Mouse (Mus musculus) heart, embryonic 16.5 days (tissue): Measurements from ENCODE around the gene Cyfip1. TPM values are rescaled to one million over a fixed set of nuclear protein-coding genes. Genes with fewer than 3 reads are reported as not detected.
A peak's percentile ranks its signal among the peaks of the same experiment; 100 is the strongest.

ENCODE experiments used
- ATAC-seq: fragments of 200-750 bp; cut with Nextera tagmentation; replicated peaks from 2 replicates; pipeline ENCODE4 v1.8.0; 2017; ENCODE audit warnings: moderate number of reproducible peaks; ENCODE audit not compliant: insufficient read depth, low FRiP score; ENCODE audit errors: extremely low read depth
- H3K27ac ChIP-seq: fragments of 300-500 bp; sonication (generic); 2 replicates; pipeline ENCODE4 v1.5.1; 2014; ENCODE audit warnings: mild to moderate bottlenecking, low read length, control low read depth, moderate library complexity
- H3K27me3 ChIP-seq: fragments of 300-500 bp; sonication (generic); 2 replicates; pipeline ENCODE4 v1.6.1; 2014; ENCODE audit warnings: low read length, mixed read lengths; ENCODE audit not compliant: control insufficient read depth, insufficient read depth
- H3K36me3 ChIP-seq: fragments of 300-500 bp; sonication (generic); 2 replicates; pipeline ENCODE4 v1.6.1; 2014; ENCODE audit not compliant: control insufficient read depth, insufficient read depth
- H3K4me1 ChIP-seq: fragments of 300-500 bp; sonication (generic); 2 replicates; pipeline ENCODE4 v1.6.1; 2014; ENCODE audit warnings: low read length, mixed read lengths; ENCODE audit not compliant: control insufficient read depth, insufficient read depth
- H3K4me2 ChIP-seq: fragments of 300-500 bp; sonication (generic); 2 replicates; pipeline ENCODE4 v1.6.1; 2014; ENCODE audit warnings: low read depth, mild to moderate bottlenecking, control low read depth, low read length
- H3K4me3 ChIP-seq: fragments of 300-500 bp; sonication (generic); 2 replicates; pipeline ENCODE4 v1.5.1; 2014; ENCODE audit warnings: mild to moderate bottlenecking, control low read depth, low read length
- H3K9ac ChIP-seq: fragments of 300-500 bp; sonication (generic); 2 replicates; pipeline ENCODE4 v1.6.1; 2014; ENCODE audit warnings: low read length, control low read depth
- H3K9me3 ChIP-seq: fragments of 300-500 bp; sonication (generic); replicated peaks from 2 replicates; pipeline ENCODE4 v1.6.1; 2016; ENCODE audit warnings: low read length; ENCODE audit not compliant: control insufficient read depth
- WGBS: fragments of 180-500 bp; shearing (Covaris S2); extraction: QIAGEN DNeasy Blood & Tissue Kit; methylation state at CpG from one replicate; pipeline ENCODE4 v1.1.7; 2014; 5-methylcytosine and 5-hydroxymethylcytosine counted together
- polyA plus RNA-seq: library from polyadenylated mRNA; unstranded; fragments of >200 nt; fragmentation: Nextera tagmentation; extraction: Ambion mirVana; gene quantifications from 2 replicates; pipeline ENCODE4 v1.2.1, GENCODE M21; 2015

The Cyfip1 gene
- 44.5 and 54.1 TPM in 2 replicates for polyA plus RNA-seq

GRCm38 (mm10) chr7:55841445-55841844 lies at the start of gene Cyfip1:
Gene Cyfip1 (plus strand): TSS chr7:55841745.
- 48% methylated on average over 7 of the region's 7 CpGs for WGBS
- no peaks in the 10 kb centered on the region for H3K36me3 ChIP-seq
- H3K9ac ChIP-seq = peak within 1 kb of the TSS; percentile 97
- H3K9me3 ChIP-seq = no peaks in the 10 kb centered on the region
- no peak for ATAC-seq
- H3K4me3 ChIP-seq = peak within 1 kb of the TSS; percentile 96
- H3K27me3 ChIP-seq = no peaks in the 10 kb centered on the region
- H3K27ac ChIP-seq = peak within 1 kb of the TSS; percentile 97
- peaks cover 10% of the 10 kb centered on the region for H3K4me1 ChIP-seq
- H3K4me2 ChIP-seq = peak within 1 kb of the TSS; percentile 90

- no peak overlapping the region for H3K4me3 ChIP-seq
- H3K4me2 ChIP-seq = no peak overlapping the region
- no peak overlapping the region for H3K9ac ChIP-seq
- no peak for ATAC-seq
- H3K27ac ChIP-seq = no peak overlapping the region
- H3K4me1 ChIP-seq = peaks cover 11% of the 10 kb centered on the region
- no peaks in the 10 kb centered on the region for H3K27me3 ChIP-seq
- H3K36me3 ChIP-seq = peaks cover 13% of the 10 kb centered on the region
- H3K9me3 ChIP-seq = no peaks in the 10 kb centered on the region
- WGBS = 71% methylated on average over 3 of the region's 3 CpGs
These were observed 49.3 kb upstream of the Cyfip1 start for GRCm38 (mm10) chr7:55792280-55792679.

- H3K27me3 ChIP-seq = no peaks in the 10 kb centered on the region
- WGBS = 34% methylated on average over 13 of the region's 13 CpGs
- no peak for ATAC-seq
- H3K36me3 ChIP-seq = peaks cover 18% of the 10 kb centered on the region
- H3K9ac ChIP-seq = peak overlapping the region; percentile 70
- peak overlapping the region; percentile 70 for H3K4me2 ChIP-seq
- H3K27ac ChIP-seq = no peak overlapping the region
- H3K9me3 ChIP-seq = no peaks in the 10 kb centered on the region
- H3K4me3 ChIP-seq = peak overlapping the region; percentile 89
- H3K4me1 ChIP-seq = peaks cover 11% of the 10 kb centered on the region
These were observed 48.2 kb upstream of the Cyfip1 start for GRCm38 (mm10) chr7:55793236-55793951.

GRCm38 (mm10) chr7:55793952-55794603 lies 47.5 kb upstream of the Cyfip1 start, which contains the start of gene Tubgcp5:
Gene Tubgcp5 (plus strand): TSS chr7:55794154.
- peaks cover 22% of the 10 kb centered on the region for H3K36me3 ChIP-seq
- H3K4me2 ChIP-seq = peak within 1 kb of the TSS; percentile 70
- ATAC-seq = peak; percentile 99
- peak within 1 kb of the TSS; percentile 89 for H3K4me3 ChIP-seq
- no peaks in the 10 kb centered on the region for H3K9me3 ChIP-seq
- peaks cover 11% of the 10 kb centered on the region for H3K4me1 ChIP-seq
- H3K27me3 ChIP-seq = no peaks in the 10 kb centered on the region
- under 1% methylated on average over 51 of the region's 51 CpGs for WGBS
- H3K9ac ChIP-seq = peak within 1 kb of the TSS; percentile 93
- peak within 1 kb of the TSS; percentile 69 for H3K27ac ChIP-seq

GRCm38 (mm10) chr7:55799981-55800380 lies 41.6 kb upstream of the Cyfip1 start:
- Histone ChIP-seq H3K4me1 (peaks cover 3% of the 10 kb centered on the region), H3K27ac (no peak overlapping the region), H3K4me2 (no peak overlapping the region), H3K9ac (no peak overlapping the region), H3K36me3 (peaks cover 55% of the 10 kb centered on the region), H3K4me3 (no peak overlapping the region), H3K27me3 (no peaks in the 10 kb centered on the region), H3K9me3 (no peaks in the 10 kb centered on the region)
- ATAC-seq = no peak
- 89% methylated on average over 3 of the region's 3 CpGs for WGBS

- ATAC-seq = no peak
These were observed 31.6 kb upstream of the Cyfip1 start for GRCm38 (mm10) chr7:55809967-55810366.

GRCm38 (mm10) chr7:55824468-55824867 lies 17.1 kb upstream of the Cyfip1 start:
- no peak overlapping the region for H3K4me3 ChIP-seq
- H3K36me3 ChIP-seq = peaks cover 59% of the 10 kb centered on the region
- no peaks in the 10 kb centered on the region for H3K4me1 ChIP-seq
- H3K27me3 ChIP-seq = no peaks in the 10 kb centered on the region
- H3K9me3 ChIP-seq = no peaks in the 10 kb centered on the region
- ATAC-seq = no peak
- no peak overlapping the region for H3K27ac ChIP-seq
- H3K4me2 ChIP-seq = no peak overlapping the region
- WGBS = 89% methylated on average over 5 of the region's 5 CpGs
- H3K9ac ChIP-seq = no peak overlapping the region

More at GRCm38 (mm10) chr7:55809967-55810366, 31.6 kb upstream of the Cyfip1 start:
- Histone ChIP-seq H3K36me3 (peaks cover 51% of the 10 kb centered on the region), H3K27ac (no peak overlapping the region), H3K4me3 (no peak overlapping the region), H3K9ac (no peak overlapping the region), H3K27me3 (no peaks in the 10 kb centered on the region), H3K4me2 (no peak overlapping the region), H3K4me1 (peaks cover 3% of the 10 kb centered on the region; the same call in 1 of the 2 replicates), H3K9me3 (no peaks in the 10 kb centered on the region)
- WGBS = 81% methylated on average over 2 of the region's 2 CpGs

- H3K4me1 ChIP-seq = no peaks in the 10 kb centered on the region
- H3K4me2 ChIP-seq = no peak overlapping the region
- H3K27me3 ChIP-seq = no peaks in the 10 kb centered on the region
- H3K9me3 ChIP-seq = no peaks in the 10 kb centered on the region
- no peak for ATAC-seq
- H3K27ac ChIP-seq = no peak overlapping the region
- no peak overlapping the region for H3K4me3 ChIP-seq
- peaks cover 50% of the 10 kb centered on the region for H3K36me3 ChIP-seq
- no peak overlapping the region for H3K9ac ChIP-seq
- 90% methylated on average over 9 of the region's 9 CpGs for WGBS
These were observed 14.0 kb upstream of the Cyfip1 start for GRCm38 (mm10) chr7:55827551-55827950.

- Histone ChIP-seq H3K4me3 (no peak overlapping the region), H3K4me2 (no peak overlapping the region), H3K4me1 (no peaks in the 10 kb centered on the region), H3K9ac (no peak overlapping the region), H3K36me3 (no peaks in the 10 kb centered on the region), H3K9me3 (no peaks in the 10 kb centered on the region), H3K27ac (no peak overlapping the region), H3K27me3 (no peaks in the 10 kb centered on the region)
- ATAC-seq = no peak
- 76% methylated on average over 4 of the region's 4 CpGs for WGBS
These were observed 4.7 kb upstream of the Cyfip1 start for GRCm38 (mm10) chr7:55836877-55837276.
